Mouse (Mus musculus): ENCODE measurements at regions not wholly inside any gene's neighbourhood (a gene's known extent, or its start where the extent isn't known, plus 50 kb on each side); places are given as distances from the start of the nearest gene placed in this dataset.

DNA sequence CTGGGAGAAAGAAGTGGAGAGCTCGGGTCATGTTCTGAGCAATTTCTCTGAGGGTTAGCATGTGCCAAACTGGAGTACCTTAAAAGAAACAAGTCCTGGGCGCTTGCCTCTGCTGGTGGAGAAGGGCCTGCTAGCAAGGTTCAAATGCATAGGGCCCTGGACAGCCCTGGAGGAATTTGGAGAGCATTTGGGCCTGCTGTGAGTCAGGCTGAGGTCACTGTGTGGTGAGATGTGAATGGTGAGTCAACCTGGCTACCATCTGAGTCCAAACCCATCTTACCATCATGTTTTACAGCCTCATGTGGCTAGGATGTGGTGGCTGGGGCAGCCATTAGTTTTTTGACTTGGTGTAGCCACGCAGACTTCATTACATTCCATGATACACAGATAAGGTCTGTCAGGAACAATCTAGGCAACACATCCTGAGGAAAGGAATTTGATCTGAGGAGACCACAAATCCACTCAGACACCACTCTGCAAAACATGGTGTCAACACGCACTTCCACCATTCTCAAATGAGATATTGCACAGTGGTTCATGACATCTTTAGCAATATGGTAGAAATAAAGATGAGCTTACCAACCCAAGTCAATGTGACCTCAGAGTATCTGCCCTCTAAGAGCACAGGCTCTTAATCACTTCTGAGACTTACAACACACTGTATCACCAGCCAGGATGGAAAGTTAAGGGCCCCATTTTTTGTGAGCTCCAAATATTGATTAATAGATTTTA is 83.1 kb downstream of the Thbs2 start:
- in situ Hi-C loops (cut with MboI; ENCODE audit: low pct_unique_long_range_greater_than_20kb in 1 of 2, low sequenced_read_pairs in 2 of 2, unreplicated experiment in 1 of 2), result no loop called here

DNA sequence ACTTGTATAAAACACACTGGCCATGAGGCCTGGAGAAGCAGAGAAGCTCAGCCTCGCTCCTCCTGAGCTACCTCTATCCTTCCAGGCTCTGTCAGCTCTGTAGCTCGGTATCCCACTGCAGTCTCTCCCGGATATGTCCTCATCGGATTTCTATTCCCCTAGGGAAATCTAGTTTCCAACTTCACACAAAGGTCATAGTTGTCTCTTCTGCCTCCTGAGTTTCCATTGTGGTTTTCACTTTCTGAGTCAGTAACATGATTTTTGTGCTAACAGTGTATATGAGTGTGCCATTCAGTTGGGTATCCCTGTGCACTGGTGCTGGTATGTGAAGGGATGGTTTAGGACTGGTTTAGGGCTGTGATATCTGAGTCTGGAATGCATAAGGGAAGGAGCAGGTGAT is 85.2 kb downstream of the Thbs2 start:
- in situ Hi-C loops (cut with MboI; ENCODE audit: low pct_unique_long_range_greater_than_20kb in 1 of 2, low sequenced_read_pairs in 2 of 2, unreplicated experiment in 1 of 2), result no loop called here

DNA sequence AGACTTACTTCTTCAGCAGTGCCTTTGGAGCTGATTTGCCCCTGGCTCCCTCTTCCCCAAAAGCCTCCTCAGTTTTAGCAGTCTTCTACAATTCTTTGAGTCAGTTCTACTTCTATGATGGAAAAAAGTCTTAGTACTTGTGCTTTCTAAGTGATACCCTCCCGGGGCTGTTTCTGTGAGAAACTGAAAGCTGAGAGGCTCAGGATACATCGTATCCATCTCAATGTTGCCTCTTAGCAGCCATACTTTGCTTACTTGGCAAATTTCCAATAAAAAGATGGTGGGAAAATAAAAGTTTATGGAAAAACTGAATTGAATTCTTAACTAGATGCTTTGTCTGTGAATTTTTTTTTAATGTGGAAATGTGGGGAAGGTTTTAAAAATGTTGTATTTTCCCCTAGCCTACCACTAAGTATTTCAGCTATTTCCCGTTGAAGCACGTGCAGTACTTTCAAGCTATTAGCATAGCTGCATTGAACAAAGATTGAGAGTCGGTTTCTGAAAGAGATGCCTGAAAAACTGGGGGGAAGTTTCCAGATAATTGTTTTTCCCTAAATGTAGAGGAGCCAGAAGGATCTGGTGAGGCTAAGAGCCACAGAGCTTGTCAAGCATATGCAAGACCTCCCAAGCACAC is 87.6 kb downstream of the Thbs2 start:
- in situ Hi-C loops (cut with MboI; ENCODE audit: low pct_unique_long_range_greater_than_20kb in 1 of 2, low sequenced_read_pairs in 2 of 2, unreplicated experiment in 1 of 2), result no loop called here

DNA sequence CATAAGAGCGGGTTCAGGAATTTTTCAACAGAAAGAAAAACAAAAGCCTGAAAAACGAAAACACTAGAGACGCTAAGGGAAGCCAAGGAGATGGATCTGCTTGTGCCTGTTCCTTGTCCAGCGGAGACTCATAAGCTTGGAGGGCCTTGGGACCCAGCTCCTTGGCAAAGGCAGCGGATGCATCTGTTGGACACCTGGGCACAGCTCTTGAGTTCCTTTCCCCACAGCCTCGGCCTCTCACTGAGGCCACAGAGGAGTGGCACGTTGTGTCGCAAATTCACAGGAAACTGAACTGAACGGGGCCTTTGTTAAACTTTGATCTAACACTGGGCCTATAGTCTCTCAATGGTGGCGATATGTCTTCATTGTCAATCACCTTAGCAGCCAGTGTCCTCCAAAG is 94.4 kb downstream of the Thbs2 start:
- in situ Hi-C loops (cut with MboI; ENCODE audit: low pct_unique_long_range_greater_than_20kb in 1 of 2, low sequenced_read_pairs in 2 of 2, unreplicated experiment in 1 of 2), result no loop called here

DNA sequence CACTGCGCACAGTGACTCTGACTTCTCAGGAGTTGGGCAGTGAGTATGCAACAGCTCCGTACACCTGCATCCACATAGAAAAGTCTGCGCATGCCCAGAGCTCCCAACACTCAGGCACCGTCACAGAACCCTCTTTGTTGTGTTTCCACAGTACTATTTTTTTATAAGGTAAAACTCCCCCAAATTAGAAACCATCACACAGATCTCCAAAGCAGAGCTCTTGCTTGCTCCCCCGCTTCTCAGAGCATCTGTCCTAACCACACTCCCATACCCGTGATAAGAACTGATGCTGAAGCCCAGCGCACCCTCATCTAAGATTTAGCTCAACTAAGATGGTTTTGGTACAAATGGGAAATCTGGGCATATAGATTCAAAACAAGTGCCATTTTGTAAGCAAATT is 97.6 kb downstream of the Thbs2 start:
- in situ Hi-C loops (cut with MboI; ENCODE audit: low pct_unique_long_range_greater_than_20kb in 1 of 2, low sequenced_read_pairs in 2 of 2, unreplicated experiment in 1 of 2), result no loop called here

DNA sequence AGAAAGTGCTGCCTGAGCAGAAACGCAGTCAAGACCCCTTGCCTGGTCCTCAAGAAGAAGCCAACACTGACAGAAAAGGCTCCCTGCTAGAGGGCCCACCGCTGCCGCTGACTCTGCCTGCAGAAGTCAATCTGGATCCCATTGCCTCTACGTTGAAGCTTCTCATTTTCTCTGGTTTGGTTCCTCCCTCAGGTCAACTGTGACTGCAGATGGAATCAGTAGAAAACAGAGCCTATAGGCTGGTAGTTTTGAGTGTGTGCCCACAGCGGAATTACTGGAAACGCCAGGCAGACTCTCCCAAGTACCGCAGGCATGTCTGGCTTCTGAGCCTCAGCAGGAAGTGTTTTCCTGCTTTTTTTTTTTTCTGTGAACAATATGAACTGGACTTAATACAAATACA is 98.5 kb downstream of the Thbs2 start:
- in situ Hi-C loops (cut with MboI; ENCODE audit: low pct_unique_long_range_greater_than_20kb in 1 of 2, low sequenced_read_pairs in 2 of 2, unreplicated experiment in 1 of 2), result no loop called here

DNA sequence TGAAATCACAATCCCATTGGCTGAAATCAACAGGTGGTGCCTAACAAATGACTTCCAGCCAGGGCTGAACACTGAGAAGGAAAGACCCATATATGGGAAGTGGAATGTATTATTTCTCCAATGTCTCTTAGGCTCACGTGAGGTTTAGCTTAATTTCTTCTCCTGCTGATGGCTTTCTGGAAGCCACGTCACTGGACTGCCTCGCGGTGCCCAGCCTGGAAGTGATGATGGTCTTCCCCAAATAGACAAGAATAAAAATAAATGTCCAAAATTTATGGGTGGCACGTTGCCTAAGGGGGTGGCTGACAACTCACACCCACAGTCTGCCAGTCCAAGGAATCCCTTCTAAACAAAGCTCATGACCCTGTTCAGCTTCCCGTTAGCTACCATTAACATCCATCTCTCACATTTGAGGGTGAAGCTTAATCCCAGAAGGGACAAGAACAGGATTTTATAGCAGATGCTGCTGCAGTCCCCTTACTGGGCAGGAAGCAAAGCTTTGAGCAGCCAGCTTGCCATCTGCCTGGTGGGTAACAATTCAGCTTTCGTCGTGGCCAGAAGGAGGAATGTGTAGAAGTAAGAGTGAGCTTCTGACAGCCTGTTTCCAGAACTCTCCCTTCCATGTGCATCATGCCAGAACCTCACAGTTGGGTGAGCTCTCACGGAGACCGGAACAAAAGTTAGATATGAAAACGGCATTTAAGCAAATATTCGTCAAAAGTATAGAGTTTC is 105.8 kb downstream of the Thbs2 start:
- in situ Hi-C loops (cut with MboI; ENCODE audit: low pct_unique_long_range_greater_than_20kb in 1 of 2, low sequenced_read_pairs in 2 of 2, unreplicated experiment in 1 of 2), result no loop called here

DNA sequence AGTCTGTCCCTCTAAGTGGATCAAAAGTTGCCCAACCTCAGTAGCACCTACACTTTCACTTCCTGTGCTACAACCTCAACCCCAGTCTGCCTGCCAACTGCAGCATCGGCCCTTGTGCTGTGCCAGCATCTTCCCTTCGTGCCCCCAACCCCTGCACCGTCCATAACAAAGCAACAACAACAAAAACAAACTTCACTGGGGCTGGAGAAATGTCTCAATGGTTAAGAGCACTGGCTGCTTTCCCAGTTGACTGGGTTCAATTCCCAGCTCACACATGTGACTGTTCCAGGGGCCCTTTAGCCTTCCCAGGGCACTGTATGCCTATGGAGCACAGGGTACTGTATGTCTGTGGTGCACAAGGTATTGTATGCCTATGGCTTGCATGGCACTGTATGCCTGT is 114.4 kb downstream of the Thbs2 start:
- in situ Hi-C loops (cut with MboI; ENCODE audit: low pct_unique_long_range_greater_than_20kb in 1 of 2, low sequenced_read_pairs in 2 of 2, unreplicated experiment in 1 of 2), result no loop called here

DNA sequence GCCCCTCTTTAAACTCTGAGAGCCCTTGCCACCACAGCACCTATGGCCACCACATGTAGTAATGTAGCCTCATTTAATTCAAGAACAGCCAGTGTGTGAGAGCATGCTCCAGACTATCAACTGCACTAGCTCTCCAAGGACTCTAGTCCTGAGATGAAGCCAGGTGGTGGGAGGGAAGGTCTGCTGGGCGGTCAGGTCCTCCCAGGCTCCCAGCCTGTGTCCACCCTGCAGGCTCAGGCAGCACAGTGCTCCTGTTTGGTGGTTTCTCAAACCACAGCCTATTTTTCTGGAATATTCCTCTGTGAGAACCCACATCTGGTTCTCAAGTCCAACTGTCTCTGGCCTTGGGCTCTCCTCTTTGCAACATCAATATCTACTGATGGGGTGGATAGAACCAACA is 115.3 kb downstream of the Thbs2 start:
- in situ Hi-C loops (cut with MboI; ENCODE audit: low pct_unique_long_range_greater_than_20kb in 1 of 2, low sequenced_read_pairs in 2 of 2, unreplicated experiment in 1 of 2), result no loop called here

DNA sequence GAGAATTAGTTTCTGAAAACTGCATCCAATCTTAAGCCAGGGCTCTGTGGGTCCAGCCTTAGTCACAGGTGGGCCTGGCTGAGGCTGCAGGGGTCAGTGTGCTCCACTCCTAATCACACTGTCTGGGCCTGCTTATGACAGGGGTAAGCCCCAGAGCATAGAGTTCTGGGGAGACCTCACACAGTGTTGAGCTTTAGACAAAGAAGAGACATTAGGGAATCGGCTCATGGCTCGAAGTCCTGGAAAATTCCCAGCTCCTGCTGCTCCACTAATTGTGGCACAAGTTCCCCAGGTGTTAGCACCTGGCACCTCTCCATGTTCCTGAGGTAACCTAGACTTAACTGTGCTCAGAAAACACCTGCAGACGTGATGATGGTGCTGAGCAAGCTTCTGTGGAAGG is 115.8 kb downstream of the Thbs2 start:
- in situ Hi-C loops (cut with MboI; ENCODE audit: low pct_unique_long_range_greater_than_20kb in 1 of 2, low sequenced_read_pairs in 2 of 2, unreplicated experiment in 1 of 2), result no loop called here

DNA sequence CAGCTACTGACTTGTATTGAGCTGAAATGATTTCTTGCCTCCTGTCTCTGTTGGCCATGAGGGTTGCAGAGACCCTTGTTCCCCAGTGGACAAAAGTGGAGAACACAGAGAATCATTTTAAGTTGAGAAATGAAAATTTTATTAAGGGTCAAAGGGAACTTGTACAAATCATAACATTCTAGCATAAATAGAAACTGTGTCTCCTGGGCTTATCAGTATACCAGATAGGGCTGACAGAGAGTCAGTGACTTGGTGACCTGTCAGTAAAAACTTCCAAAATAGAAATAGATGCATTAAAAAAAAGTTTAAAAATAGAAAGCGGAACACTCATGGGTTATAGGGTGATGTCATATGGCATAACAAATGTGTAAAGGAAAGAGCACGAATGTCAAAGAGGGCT is 117.9 kb downstream of the Thbs2 start:
- in situ Hi-C loops (cut with MboI; ENCODE audit: low pct_unique_long_range_greater_than_20kb in 1 of 2, low sequenced_read_pairs in 2 of 2, unreplicated experiment in 1 of 2), result no loop called here

DNA sequence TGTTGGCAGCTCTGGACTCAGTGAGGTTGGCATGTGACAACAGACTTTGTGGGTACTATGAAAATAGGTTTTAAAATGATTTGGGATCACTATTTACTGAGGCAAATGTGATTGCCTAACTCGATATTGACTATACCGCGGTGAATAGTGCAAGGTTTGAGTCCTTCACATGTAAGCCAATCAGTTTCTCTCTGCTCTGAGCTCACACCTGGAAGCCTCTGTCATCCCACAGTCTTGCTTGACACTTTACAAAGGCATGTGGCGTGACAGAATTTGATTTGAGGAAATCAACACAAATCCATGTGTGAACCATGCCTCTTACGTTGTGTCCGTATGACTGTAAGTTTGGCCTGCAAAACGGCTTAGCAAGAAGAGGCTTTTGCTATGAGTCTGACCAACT is 122.9 kb downstream of the Thbs2 start:
- in situ Hi-C loops (cut with MboI; ENCODE audit: low pct_unique_long_range_greater_than_20kb in 1 of 2, low sequenced_read_pairs in 2 of 2, unreplicated experiment in 1 of 2), result no loop called here

DNA sequence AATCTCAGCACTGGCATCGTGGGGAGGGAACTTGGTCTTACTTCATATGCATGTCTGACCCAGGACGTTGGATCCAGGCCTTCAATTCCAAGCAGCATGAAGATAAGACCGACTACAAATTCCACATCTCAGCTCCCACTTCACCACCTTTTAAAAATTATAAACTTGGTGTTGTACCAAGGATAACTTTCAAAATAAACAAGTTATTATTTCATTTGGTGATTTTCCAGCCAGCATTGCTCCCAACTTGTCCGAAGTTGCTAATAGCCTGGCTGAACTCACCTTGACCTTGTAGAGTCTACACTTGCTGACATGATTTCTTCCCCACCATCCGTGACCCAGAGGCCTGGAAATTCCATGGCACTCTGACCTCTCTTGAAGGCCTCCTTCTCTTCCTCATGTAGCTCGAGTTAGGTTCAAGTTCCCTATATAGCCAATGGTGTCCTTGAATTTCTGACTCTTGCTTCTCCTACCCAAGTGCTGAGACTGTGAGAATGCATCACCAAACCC is 123.7 kb downstream of the Thbs2 start:
- in situ Hi-C loops (cut with MboI; ENCODE audit: low pct_unique_long_range_greater_than_20kb in 1 of 2, low sequenced_read_pairs in 2 of 2, unreplicated experiment in 1 of 2), result no loop called here

DNA sequence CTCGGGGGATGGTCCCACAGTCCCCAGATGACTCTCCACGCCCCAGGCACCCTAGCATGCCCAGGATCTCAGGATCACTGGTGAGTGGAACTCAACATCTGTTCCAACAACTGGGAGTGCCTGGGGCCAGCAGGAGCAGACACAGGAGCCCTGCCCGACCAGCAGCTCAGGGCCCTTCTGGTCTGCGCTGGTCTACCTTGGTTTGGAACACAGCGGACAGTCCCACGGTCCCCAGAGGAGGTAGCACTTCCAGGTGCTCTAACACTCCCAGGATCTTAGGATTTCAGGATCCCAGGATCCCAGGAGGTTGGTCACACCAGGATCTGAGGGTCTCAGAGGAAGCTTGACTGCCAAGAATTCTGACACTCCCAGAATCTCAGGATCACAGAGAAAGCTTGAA is 131.8 kb downstream of the Thbs2 start:
- in situ Hi-C loops (cut with MboI; ENCODE audit: low pct_unique_long_range_greater_than_20kb in 1 of 2, low sequenced_read_pairs in 2 of 2, unreplicated experiment in 1 of 2), result no loop called here

DNA sequence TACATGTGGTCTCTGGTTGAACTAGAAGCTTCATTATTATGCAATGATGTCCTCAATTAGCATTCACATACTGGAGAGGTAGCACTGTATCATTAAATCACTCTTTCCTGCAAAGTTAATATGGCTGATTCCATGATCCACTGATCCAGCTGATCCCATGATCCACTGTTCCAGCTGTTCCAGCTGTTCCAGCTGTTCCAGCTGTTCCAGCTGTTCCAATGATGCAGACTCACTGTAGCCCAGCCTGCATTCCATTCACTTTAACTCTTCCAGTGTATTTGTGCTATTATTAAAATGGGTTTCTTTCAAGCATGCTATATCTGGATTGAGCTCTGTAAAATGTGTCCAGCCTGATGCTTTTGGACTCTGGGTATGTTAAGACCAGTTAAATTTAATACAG is 136.8 kb downstream of the Thbs2 start:
- in situ Hi-C loops (cut with MboI; ENCODE audit: low pct_unique_long_range_greater_than_20kb in 1 of 2, low sequenced_read_pairs in 2 of 2, unreplicated experiment in 1 of 2), result no loop called here

DNA sequence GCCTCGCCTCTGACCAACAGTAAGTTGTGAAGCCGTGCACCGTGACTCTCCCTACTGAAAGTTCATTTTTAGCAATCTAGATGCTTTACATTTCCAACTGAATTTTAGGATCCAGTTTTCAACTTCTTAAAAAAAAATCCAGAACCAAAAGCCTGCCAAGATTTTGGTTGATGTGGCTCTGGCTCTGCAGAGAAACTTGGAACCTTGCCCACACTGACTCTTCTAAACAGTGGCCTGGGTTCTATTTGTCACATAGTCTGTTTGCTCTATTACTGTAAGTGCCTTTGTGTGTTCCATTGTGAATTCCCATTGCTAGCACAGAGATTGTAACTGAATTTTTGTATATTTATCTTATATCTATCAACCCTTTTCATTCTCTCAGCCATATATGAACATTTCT is 140.8 kb downstream of the Thbs2 start:
- in situ Hi-C loops (cut with MboI; ENCODE audit: low pct_unique_long_range_greater_than_20kb in 1 of 2, low sequenced_read_pairs in 2 of 2, unreplicated experiment in 1 of 2), result no loop called here

DNA sequence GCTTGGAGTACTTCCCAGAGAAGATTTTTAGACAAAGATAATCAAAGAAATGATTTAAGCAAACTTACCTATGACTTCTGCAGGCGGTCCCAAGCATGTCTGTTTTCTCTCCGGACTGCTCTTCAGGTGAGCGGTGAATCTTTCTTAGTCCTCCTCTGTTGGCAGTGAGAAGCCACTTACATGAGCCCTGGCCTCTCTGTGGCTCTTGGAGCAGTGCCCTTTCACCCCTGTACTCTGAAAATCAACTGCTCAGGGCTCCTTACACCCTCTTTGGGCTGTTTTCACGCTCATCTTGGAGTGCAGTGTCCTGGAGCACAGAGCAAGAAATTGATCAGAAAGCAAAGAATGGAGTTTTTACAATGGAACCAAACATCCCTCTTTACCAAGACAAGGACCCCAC is 142.0 kb downstream of the Thbs2 start:
- in situ Hi-C loops (cut with MboI; ENCODE audit: low pct_unique_long_range_greater_than_20kb in 1 of 2, low sequenced_read_pairs in 2 of 2, unreplicated experiment in 1 of 2), result no loop called here

DNA sequence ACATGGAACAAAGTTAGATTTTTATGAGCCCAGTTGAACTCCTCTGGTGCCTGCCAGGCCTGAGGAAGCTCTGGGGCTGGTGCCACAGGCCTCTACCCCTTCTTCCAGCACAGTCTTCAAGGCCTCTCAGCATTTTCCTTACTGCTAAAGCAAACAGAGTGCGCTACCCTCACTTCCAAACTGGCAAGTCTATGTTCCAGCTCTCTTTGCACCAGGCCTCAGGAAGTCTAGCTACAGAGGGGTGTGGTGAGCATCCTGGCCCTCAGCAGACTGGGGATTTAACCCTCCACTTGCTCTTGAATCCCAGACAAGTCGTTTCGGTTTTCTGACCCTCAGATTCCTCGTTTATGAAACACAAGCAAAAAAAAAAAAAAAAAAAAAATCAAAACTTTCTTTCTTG is 142.4 kb downstream of the Thbs2 start:
- in situ Hi-C loops (cut with MboI; ENCODE audit: low pct_unique_long_range_greater_than_20kb in 1 of 2, low sequenced_read_pairs in 2 of 2, unreplicated experiment in 1 of 2), result no loop called here

DNA sequence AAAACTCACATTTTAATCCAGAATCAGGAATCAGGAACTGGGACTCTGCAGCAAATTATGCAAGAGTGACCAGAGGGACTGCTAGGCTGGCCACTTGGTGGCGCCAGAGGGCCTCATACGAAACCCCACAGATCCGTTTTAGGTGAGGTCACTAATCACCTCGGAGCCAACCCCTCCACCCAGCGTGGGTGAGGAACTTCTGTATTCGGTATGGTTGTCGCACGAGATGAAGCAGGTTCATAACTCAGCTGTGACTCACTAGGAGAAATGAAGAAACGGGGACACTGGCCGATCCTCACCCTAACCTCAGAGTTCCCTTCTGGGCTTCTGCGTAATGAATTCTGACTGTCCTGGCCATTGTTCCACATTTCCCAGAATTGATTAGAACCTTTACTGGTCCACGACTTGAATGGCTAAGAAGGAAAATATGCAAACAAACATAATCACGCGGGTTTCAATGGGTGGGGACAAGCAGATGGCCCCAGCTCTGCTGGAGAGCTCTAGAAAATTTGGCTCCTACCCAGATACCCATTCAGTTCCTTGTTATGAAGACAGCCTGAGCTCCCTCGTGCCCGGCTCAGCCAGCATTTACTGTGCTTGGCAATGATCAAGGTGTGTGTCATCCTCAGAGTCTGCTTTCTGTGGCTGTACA is 148.1 kb downstream of the Thbs2 start:
- in situ Hi-C loops (cut with MboI; ENCODE audit: low pct_unique_long_range_greater_than_20kb in 1 of 2, low sequenced_read_pairs in 2 of 2, unreplicated experiment in 1 of 2), result loop anchor here in 1 of 2 experiments (5.0 kb wide), 1 partner anchor 356 kb away; no protein-coding TSS in a partner anchor

Data from mouse embryonic stem cell (cell line).